Mouse (Mus musculus): ENCODE measurements around the gene Zcchc3.

DNA sequence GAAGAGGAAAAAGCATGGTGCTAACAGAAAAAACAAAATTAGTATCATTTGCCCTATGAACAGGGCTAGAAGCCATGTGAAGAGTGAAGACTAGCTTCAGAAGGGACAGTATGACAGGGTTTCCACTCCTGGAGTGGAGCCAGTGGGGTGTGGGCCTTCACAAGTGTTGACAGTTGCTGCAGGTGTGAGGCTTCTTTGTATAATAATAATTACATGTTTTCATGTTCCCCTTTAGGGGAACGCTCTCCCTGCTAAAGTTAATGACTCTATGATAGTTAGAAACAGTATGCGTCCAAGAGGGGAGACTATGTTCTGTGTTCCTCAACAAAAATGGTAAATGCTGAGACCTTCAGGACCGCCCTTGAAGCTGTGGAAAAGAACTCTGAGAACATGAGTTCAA, 959 bp upstream of the Zcchc3 start:
- no peak for TF ChIP-seq POLR2A (IDR thresholded peaks at IDR 0.05; ENCODE audit: borderline replicate concordance, insufficient read depth, low read length)
- TF ChIP-seq CTCF (IDR thresholded peaks at IDR 0.05; ENCODE audit: borderline replicate concordance, insufficient read depth, low read depth, low read length): no peak
